Mouse (Mus musculus) CD4-positive, CD25-positive, alpha-beta regulatory T cell, adult 2 months (primary cell): ENCODE measurements around the gene Acta1.
A peak's percentile ranks its signal among the peaks of the same experiment; 100 is the strongest.

Experiments
- DNase-seq: peaks from one replicate; pipeline ENCODE4 v3.0.0-alpha.2; 2012; ENCODE audit warnings: low read depth, low spot score

The Acta1 gene

DNA sequence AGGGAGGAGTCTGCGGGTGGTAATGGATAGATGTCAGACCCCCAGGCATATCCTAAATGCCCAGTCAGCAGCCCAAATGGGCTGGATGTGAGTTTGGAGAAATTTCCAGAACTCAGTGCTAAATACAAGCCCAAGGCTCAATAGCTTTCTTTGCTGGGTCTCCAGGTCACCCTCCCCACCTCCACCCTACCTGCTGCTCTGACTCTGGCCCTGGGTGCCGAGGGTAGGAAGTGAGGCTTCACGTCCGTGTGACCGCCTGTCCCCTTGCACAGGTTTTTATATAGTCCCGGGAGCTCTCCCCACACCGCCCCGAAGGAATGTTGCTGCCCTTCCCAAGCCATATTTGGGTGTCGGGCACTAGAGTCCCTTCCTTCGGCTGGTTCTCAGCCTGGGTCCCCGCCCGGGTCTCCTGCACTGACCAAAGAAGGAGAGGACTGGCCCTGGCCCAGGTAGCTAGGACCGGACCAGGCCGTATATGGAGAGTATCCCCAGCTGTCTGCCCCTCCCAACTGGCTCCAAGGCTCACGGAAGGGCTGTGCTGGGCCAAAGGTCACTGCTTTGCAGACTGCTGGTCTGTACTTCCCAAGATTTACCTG, at the start of gene Acta1:
TSS of gene Acta1 (minus strand) at position 250 of the 596 bp plus-strand sequence.
- no peak for DNase-seq

DNA sequence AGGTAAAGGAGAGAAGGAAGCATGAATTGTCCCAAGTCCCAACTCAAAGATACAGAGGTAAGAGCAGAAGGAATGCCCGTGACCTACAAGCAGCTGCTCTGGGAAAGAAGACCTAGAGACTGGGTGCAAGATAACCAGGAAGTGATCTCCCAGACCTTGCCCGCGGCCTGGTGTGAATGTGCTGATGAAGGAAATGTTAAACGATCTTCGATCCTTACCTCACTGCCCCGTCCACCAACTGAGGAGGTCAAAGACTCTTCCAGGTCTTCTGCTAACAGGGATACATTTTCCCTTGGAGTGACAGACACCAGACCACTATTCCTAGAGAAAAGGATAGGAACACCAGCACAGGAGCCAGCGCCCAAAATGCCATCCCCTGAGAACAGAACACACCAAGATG, 34.5 kb upstream of the Acta1 start:
- DNase-seq = no peak

DNA sequence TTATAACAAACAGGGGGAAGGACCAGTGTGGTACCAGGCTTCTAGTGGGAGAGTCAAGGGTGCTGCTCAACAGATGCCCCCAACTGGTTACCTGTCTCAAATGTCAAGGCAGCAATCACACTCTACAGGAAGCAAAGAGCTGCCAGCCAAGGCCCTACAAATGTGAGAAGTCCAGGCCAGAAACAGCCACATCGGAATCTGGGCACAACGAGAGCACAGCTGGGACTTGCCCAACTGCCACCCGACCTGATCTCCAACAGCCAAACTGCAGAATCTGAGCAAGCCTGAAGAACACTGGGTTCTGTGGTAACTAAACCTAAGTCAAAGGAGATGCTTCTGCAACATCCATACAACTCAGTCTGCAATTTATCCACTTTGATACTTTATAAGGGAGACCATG, 31.1 kb upstream of the Acta1 start:
- DNase-seq = no peak

DNA sequence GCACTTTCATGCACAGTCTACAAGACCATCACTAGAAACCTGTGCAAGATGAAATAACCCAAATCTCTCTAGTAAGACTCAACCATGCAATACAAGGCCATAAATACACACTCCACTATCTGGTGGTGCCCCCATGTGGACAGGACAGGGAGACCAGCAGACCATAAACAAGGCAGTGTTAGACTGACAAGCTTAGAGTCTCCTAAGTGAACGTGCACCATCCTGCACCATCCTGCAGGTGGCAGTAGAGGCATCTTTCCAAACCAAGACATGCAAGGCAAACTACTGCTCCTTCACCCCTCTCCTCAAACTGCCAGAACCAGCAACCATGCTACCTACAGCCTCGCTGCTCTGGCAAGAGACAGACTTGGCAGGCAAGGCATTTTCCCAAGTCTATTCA, 30.2 kb upstream of the Acta1 start:
- peak; percentile 85 for DNase-seq

DNA sequence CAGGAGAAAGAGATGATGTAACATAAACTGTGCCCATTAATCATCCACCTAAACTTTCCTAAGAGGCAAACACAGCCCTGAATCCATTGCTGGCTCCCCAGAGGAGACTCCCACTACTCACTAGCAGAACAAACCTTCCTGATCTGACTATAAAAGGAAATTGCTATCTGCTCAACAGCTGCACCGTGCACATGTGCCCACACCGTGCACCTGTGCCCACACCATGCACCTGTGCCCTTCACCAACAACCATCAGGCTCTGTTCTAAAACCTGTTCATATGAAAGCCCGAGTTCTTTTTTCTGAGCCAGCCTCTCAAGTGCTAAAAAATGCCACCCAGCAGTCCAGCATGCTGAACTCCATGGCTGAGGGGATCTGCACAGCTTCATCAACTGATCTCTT, 20.1 kb upstream of the Acta1 start:
- no peak for DNase-seq

DNA sequence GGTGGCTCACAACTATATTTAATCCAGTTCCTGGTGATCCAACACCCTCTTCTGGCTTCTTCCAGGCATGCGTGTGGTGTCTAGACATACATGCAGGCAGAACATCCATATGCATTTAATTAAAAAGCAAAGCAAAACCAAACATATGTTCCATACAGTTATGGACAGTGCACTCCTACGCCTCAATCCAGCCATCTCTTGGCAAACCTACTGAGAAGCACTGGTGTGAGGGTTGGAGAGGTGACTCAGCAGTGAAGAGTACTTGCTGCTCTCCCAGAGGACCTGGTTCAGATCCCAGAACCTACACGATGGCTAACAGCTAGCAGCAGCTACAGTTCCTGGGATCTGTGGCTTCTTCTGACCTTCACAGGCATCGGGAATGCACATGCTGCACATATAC, 17.7 kb upstream of the Acta1 start:
- DNase-seq = no peak

DNA sequence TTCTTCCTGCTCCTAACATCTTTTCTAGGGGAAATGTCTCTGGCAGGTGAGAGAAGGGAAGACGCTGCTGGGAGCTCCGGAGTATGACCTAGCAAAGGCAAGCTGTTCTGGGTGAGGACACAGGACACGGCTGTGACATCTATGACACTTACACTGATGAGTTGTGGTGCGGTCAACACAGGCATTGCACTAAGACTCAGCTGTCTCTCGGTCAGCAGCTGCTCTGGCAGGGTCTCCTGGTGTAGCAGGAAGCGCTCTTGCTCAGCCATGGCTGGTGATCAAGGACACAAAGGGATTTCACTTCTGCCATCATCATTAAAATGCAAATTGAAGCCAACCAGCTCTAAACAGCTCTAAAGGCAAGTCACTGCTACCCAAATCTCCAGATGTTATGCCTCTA, 13.1 kb upstream of the Acta1 start:
- DNase-seq = no peak

DNA sequence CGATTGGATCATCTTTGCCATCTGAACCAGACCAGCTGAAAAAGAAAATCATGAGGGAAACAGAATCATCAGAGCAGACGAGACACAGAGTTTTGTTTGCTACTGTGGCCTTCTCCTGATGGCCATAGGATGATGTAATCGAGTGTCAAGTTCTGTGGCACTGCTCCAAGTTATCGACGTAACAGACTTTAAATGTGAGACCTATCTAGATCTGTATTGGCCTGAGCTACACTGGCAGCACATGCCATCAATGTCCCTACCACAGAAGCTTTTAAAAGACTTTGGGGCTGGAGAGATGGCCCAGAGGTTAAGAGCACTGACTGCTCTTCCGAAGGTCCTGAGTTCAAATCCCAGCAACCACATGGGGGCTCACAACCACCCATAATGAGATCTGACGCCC, 8.1 kb upstream of the Acta1 start:
- no peak for DNase-seq

DNA sequence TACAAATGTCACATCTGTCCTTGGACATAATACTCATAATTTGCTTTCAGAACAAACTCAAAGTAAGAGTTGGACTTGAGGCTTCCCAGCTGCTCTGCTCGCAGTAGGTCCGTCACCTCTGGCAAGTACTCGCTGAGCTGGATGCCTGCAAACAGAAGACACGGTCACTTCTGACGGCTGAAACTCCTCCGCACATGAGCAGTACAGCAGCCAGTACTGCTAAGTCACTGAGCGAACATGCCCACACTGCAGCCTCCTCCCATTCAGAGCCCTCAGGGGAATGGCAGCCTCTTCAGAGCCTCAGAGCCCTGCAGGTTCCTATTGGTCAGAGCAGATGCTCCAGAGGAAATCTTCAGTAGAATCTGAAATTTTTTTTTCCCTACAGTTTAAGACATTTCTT, 4.8 kb upstream of the Acta1 start:
- DNase-seq = no peak

DNA sequence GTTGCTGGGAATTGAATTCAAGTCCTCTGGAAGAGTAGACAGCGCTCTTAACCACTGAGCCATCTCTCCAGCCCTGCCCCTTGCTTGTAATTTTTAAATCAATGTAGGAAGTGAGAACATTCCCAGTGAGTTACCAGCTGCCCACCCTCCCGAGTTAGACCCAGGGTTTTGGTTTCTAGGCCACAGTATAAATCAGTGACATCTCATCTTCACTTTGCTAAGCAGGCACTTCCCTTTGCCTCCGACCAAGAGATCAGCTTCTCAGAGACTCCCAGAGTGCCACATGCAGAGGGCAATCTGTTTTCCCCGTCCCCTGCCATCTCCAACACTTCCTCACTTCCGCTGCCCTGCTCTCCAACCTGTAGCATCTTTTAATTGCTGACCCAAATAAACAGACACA, 4.0 kb upstream of the Acta1 start:
- DNase-seq = no peak

DNA sequence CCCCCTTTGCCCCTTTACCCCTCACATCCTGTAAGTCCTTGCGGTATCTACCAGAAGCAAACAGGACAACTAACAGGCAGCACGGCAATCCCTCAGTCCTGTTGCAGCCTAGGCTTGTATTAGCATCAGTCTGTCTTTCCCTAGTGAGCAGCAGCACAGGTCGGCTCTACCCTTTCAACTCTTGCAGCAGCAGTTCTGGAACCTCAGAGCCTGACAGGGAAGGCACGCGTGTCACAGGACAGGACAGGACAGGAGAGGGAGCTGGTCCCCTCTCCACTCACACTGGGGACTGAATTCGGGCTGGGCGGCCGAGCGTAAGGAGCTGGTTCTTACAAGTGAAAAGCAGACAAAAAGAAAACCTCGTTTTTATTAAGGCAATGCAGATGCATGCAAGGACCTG, 2.2 kb upstream of the Acta1 start:
- no peak for DNase-seq

DNA sequence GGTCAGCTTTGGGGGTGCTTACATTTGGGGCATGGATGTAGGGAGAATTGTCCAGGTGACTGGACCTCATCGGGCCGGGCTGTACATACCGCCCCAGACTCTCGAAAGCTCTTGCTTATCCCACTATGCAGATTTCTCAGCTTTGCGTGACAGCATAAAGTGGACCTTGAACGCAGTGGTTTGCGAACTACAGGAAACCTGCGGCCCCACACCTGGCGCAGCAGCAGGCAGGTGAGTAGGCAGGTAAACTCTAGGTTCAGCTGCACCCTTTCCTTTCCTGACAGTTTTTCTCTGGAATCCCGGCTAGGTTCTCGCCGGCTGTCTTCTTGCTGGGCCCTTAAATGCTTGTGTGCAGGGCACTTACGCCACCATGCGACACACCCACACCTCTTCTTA, 1.8 kb upstream of the Acta1 start:
- DNase-seq = no peak

DNA sequence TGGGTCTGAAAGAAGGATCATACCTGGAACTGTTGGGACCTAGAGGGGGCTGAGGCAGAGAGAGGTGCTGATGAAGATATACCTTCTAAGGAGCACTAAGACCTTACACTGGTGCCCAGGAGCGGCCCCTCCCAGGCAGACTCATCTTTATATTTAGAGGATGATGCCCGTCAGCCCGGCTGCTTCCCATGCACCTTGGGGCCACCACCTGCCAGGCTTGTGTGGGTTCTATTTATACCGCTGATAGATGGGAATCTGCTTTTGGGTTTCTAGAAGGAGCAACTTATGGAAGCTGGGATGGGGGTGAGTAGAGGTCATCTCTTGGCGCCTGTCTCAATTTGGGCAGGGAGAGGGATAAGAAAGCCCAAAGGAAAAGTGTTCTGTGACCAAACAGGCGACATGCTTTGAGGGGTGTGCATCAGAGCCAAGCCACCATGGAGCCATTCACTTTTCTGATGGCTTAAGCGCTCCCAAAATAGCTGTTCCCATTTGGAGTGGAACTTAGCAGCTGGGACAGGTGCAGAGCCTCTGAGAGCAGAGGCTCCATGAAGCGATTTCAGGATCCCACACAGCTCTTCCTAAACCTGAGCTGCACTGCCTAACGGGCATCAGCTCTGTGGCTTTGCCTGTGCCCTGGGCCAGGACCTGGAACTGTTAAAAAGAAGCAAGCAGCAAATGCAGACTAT, 1.3 kb upstream of the Acta1 start:
- DNase-seq = no peak

DNA sequence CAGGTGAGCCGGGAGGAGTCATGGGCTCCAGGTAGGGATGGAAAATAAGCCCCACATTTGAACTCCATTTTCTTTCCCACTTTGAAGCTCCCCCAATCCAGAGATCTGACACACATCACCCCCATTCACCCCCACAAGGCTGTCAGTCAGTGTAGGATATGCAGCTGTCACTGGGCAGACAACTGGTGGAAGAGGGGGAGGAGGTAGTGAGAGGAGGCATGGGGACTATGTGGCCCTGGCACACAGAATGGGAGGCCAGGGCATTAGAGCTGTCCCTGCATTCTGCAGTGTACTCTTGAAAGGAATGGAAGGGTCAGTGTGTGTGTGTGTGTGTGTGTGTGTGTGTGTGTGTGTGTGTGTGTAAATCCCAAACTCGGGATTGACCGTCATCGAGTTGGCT, 679 bp upstream of the Acta1 start:
- DNase-seq = no peak

DNA sequence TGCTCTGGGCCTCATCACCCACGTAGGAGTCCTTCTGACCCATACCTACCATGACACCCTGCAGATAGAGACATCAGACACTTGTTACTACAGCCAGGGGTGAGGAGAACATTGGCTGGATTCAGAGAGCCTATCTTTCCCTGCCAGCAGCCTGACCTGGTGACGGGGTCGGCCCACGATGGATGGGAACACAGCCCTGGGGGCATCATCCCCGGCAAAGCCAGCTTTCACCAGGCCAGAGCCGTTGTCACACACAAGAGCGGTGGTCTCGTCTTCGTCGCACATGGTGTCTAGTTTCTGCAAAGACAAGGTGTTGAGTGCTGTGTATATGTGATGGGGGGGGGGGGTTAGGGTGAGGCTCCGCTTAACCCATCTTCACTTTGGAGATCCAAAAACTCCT, 1.1 kb downstream of the Acta1 start:
- no peak for DNase-seq

DNA sequence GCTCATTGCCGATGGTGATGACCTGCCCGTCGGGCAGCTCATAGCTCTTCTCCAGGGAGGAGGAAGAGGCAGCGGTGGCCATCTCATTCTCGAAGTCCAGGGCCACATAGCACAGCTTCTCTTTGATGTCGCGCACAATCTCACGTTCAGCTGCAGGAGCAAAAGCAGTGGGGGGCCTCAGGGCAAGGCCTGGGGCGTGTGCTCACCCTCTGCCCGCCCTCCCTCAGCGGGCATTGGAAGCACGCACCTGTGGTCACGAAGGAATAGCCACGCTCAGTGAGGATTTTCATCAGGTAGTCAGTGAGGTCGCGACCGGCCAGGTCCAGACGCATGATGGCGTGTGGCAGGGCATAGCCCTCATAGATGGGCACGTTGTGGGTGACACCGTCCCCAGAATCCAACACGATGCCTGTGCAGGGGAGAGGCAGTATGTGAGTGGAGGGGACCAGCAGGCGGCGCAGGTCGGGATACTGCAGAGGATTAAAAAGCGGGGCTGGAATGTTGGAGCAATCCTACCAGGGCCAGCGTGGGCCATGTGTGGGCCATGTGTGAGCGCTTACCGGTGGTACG, 1.9 kb downstream of the Acta1 start:
- DNase-seq = no peak

DNA sequence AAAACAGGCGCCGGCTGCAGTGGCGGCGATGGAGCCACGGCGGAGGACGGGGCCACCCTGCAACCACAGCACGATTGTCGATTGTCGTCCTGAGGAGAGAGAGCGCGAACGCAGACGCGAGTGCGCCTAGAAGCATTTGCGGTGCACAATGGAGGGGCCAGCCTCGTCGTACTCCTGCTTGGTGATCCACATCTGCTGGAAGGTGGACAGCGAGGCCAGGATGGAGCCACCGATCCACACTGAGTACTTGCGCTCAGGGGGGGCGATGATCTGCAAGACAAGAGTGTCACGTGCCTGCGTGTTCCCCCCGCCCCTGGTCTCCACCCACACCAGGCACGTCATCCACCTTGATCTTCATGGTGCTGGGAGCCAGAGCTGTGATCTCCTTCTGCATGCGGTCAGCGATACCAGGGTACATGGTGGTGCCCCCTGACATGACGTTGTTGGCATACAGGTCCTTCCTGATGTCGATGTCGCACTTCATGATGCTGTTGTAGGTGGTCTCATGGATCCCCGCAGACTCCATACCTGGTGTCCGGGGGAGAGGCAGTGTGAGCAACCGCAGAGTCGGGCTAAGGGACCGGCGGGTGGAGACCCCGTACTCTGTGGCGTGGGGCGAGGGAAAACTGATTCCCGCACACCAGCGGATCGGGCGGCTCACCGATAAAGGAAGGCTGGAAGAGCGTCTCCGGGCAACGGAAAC, 2.5 kb downstream of the Acta1 start:
- DNase-seq = no peak

DNA sequence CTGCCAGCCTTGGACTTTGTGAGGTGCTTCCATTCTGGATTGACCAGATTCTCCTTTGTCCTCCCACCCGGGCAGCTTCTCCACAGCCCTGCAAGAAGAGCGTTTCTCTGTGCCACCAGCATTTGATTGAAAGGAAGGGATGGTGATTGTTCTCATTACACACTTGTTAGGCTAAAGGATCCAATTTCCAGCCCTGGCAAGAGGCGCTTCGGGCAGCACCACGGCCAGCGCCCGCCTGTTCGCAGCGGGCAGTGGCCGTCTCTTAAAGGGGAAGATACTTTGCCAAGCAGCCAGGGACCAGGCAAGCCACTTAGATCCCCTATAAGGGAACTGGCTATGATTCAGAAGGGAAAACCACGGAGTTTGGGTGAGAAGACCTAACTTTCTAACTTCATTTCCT, 3.3 kb downstream of the Acta1 start:
- no peak for DNase-seq

DNA sequence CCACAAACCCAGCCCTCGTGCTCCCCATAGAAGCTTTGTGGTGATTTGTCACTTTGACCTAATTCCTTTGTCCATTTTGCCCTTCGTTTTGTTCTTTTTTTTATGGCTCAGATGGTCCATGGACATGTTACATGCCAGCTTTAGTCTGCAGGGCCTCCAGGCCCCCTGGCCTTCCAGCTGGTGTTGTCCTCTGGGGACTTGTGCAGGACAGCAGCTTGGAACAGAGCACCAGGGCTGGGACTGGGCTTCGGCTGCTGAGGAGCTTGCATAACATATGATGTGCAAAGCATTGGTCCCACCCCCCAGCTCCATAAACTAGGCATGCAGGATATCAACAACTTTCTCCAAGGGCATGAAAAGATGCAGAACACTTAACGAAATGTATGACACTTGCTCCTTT, 4.8 kb downstream of the Acta1 start:
- no peak for DNase-seq

DNA sequence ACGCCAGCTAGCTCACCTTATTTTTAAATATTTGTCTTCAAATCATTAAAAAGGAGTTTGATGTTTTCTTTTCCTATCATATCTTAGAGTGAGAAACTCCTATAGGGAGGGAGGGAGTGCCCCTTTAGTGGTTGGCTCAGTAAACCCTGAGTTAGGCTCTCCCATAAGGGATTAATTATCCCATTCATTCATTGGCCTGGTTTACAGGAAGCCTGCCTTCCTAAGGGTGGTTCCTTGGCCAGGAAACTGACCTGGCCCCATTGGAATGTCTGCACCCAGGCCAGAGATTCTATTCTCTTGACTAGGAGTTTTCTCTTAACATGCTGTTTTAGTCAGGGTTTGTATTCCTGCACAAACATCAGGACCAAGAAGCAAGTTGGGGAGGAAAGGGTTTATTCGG, 6.6 kb downstream of the Acta1 start:
- DNase-seq = no peak

DNA sequence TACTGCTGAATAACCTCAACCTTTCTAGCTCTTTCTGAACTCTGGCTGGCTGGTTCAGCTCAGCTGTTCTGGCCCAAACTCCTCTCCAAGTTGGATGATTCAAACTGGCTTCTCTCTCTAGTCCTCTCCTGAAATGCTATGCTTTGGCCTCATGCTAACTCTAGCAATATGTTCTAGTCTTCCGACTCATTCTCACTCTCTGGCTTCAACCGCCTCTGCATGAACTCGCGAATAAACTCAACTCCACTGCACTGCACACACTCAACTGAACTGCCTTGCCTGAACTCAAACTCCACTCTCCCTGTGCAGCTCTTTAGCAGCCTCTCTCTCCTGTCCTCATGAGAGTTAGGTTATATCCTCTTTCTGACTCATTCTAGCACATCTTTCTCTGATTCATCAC, 7.4 kb downstream of the Acta1 start:
- no peak for DNase-seq

DNA sequence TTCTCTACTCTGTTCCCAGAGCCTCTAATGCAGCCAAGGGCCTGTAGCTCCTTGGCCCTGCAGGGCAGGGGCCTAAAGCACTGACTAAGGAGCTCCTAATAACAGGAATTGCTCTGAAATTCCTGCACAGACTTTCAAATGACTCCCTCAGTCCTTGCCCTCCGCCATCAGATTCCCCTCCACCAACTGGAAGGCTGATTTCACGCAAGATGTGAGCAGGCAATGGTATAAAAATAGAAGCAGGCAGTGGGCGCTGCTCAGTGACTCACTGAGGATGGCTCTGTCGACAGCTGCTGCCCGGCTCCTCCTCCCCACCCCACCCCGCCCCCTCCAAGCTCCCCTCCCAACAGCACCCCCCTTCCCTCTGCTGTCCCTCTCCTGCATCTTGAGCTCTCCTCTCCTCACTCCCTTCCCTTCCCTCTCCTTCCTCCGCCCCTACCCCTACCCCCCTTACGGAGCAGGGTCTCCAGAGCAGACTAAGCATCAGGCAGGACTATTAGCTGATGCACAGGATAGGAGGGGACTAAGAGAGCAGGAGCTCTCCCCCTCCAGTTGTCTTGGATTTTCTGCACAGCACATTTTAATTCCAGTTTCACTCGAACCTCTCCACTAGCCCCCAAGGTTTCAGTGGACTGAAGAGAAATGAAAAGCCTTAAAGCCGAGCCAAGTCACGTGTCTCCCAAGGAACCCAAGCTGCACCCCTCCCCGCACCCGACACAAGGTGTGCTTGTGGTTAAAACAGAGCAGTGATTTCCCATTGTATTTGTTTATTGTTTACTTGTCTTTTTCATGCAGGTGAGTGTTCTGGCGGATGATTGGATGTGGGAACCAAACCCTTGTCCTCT, 9.6 kb downstream of the Acta1 start:
- DNase-seq = no peak
